Mouse (Mus musculus): Measurements from ENCODE around the gene Aldh3b3. TPM values are rescaled to one million over a fixed set of nuclear protein-coding genes. Genes with fewer than 3 reads are reported as not detected.

Aldh3b3 gene
- polyA plus RNA-seq (2015; fragmentation: Nextera tagmentation; extraction: Ambion mirVana) = not detected in 2 replicates

DNA sequence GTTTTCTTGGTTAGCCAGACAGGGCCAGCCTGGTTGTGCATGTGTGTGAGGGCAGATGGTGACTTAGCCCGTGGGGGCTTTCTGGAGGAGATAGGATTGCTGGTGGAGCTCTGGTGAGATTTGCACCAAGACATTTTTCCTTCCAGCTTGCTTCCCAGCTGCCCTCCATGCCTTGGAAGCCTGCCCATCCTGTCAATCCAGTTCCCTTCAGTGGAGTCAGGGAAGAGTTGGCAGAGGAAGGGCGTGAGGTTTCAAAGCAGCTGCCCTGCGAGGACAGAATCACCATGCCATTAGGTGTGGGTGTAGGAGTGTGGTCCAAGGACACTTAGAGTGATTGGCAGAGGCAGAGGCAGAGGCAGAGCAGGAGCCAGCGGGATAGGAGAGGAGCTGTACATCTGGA is at the start of gene Aldh3b3:
TSS of gene Aldh3b3 (plus strand) at position 176 of the 400 bp plus-strand sequence.
- peaks cover 5% of the 10 kb centered on the region; the same call in 1 of the 2 replicates for H3K4me1 ChIP-seq
- no peaks in the 10 kb centered on the region for H3K36me3 ChIP-seq
- no peaks in the 10 kb centered on the region for H3K9me3 ChIP-seq
- no peak within 1 kb of the TSS for H3K4me2 ChIP-seq
- WGBS = 53% methylated on average over 4 of the region's 4 CpGs
- H3K9ac ChIP-seq = no peak within 1 kb of the TSS
- no peak within 1 kb of the TSS for H3K27ac ChIP-seq (replicated peaks)
- peaks cover 6% of the 10 kb centered on the region; the same call in 1 of the 2 replicates for H3K27me3 ChIP-seq (replicated peaks)
- ATAC-seq (ENCODE audit: extremely low read depth, insufficient number of reproducible peaks, low FRiP score, low TSS enrichment) = no peak
- no peak within 1 kb of the TSS for H3K4me3 ChIP-seq

DNA sequence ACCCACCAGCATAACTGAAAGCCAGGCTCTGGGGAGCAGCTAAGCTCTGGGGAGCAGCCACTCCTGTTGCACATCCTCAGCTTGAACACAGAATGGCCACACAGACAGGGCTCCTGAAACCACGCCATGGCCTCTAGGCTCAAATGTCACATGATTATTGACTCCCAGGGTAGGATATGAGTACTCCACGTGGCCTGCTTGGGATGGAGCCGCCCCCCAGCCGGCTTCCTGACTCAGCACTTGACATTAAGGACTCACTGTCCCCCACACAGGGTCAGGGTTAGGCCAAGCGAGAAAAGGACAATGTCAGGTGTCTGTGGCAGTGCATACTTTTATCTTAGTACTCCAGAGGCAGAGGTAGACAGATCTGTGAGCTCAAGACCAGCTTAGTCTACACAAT is 48.2 kb upstream of the Aldh3b3 start:
- Histone ChIP-seq H3K4me1 (peaks cover 44% of the 10 kb centered on the region), H3K4me3 (no peak overlapping the region), H3K27ac (replicated peaks) (no peak overlapping the region), H3K9me3 (no peaks in the 10 kb centered on the region), H3K36me3 (peaks cover 35% of the 10 kb centered on the region), H3K27me3 (replicated peaks) (no peaks in the 10 kb centered on the region), H3K4me2 (no peak overlapping the region), H3K9ac (no peak overlapping the region)
- WGBS = 79% methylated on average over 5 of the region's 5 CpGs
- ATAC-seq (ENCODE audit: extremely low read depth, insufficient number of reproducible peaks, low FRiP score, low TSS enrichment) = no peak

DNA sequence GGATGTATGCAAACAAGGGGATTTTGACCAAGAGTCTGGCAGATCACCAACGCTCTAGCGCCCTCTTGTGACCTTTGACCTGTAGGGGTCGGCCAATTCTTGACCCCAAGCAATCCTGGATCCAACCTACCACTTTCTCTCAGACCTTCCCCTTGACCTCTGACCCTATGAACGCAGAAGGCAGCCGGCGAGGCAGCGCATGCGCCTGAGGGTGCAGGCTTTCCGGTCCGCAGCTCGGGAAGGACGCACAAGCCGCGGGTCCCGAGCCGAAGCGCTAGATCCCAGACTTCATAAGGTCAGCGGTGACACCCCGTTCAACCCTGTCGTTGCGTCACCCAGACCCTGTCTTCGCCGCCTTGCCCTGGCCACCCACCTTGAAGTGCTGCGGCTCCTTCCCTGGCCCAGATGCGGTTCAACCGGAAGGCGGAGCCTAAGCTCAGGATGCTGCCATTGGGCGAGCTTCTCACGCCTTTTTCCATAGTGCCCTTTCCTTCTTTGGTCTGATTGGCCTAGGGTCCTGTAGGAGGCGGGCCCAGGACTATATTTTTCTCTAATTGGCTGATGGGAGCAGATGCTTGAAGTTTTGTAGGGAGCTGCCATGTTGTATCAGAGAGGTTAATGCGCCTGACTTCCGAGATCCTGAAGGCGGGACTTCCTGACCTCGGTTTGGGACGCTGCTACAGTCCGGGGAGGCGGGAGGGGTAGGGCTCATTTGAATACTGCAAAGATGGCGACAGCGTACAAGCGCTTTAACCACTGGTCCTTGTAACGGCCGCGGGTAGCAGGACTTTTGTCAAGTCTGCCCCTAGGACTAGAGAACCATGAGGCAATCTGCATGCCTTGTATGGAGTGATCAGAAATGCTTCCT is 45.9 kb upstream of the Aldh3b3 start, which contains the start of gene Ndufs8:
TSS of gene Ndufs8 (minus strand) at position 438 of the 868 bp plus-strand sequence.
- H3K27me3 ChIP-seq (replicated peaks) = no peaks in the 10 kb centered on the region
- H3K27ac ChIP-seq (replicated peaks) = peak within 1 kb of the TSS; percentile 84
- peaks cover 24% of the 10 kb centered on the region for H3K4me1 ChIP-seq
- ATAC-seq (ENCODE audit: extremely low read depth, insufficient number of reproducible peaks, low FRiP score, low TSS enrichment) = peak; percentile 96
- peak within 1 kb of the TSS; percentile 79 for H3K4me2 ChIP-seq
- peaks cover 35% of the 10 kb centered on the region for H3K36me3 ChIP-seq
- peak within 1 kb of the TSS; percentile 86 for H3K4me3 ChIP-seq
- no peaks in the 10 kb centered on the region for H3K9me3 ChIP-seq
- under 1% methylated on average over 43 of the region's 43 CpGs for WGBS
- H3K9ac ChIP-seq = peak within 1 kb of the TSS; percentile 86

DNA sequence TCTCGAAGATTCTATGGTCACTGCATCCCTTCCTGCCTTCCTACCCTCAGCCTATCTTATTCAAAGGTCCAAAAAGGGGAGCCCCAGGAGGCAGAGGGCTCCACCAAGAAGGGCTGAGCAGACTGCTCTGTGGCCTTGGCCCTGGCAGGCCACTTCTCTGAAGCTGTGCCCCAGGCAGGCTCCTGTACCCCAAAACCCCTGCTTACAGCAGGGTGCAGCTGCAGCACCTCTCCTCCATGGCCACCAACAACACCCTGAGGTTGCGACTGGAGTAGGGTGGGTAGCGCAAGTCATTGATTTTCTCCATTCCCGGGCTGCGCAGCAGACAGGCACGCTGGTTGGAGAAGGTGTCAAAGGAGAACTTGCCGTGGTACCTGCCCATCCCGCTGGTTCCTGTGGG is 44.8 kb upstream of the Aldh3b3 start:
- Histone ChIP-seq H3K4me1 (peaks cover 21% of the 10 kb centered on the region), H3K4me2 (peak overlapping the region; percentile 79), H3K4me3 (peak overlapping the region; percentile 86), H3K27ac (replicated peaks) (peak overlapping the region; percentile 75), H3K9ac (peak overlapping the region; percentile 72), H3K36me3 (peaks cover 27% of the 10 kb centered on the region), H3K27me3 (replicated peaks) (no peaks in the 10 kb centered on the region), H3K9me3 (no peaks in the 10 kb centered on the region)
- no peak for ATAC-seq (ENCODE audit: extremely low read depth, insufficient number of reproducible peaks, low FRiP score, low TSS enrichment)
- 83% methylated on average over 8 of the region's 8 CpGs for WGBS

DNA sequence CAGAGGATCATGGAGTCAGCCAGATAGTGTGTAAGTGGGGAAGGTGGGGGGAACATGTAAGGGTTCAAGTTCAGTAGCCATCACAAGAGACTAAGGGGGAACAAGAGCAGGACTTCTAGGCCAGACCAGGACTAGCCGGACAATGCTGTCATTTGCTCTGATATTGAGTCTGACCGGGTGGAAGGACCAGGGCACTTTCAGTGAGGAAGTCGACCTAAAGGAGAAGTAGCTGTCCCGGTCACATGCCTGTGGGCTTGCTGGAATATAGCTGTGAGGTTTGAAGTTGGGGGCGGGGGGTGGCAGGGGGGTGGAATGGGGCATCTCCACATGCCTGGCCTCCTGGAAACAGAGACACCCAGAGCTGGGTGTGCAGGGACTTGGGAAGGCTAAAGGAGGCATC is 43.9 kb upstream of the Aldh3b3 start:
- no peak for ATAC-seq (ENCODE audit: extremely low read depth, insufficient number of reproducible peaks, low FRiP score, low TSS enrichment)
- WGBS = 78% methylated on average over 5 of the region's 5 CpGs

DNA sequence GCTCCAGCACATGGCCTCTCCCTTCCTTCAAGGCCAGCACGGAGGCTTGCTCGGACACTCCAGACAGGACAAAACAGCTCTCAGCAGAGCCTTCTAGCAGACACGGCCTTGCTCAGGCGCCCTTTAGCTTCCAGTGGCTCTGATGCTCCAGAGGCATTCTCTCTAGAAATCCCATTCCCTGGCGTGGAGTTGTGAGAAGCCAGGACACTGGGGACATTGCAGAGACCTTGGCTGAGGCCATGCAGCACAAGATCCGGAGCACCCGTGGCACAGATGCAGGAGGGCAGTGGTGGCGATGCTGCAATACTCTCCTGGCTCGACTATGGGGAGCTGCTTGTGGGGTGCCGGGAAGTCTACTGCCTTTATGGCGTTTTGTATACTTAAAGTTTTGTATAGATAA is 41.7 kb upstream of the Aldh3b3 start:
- no peaks in the 10 kb centered on the region for H3K9me3 ChIP-seq
- no peak overlapping the region for H3K4me3 ChIP-seq
- H3K4me1 ChIP-seq = peaks cover 23% of the 10 kb centered on the region
- no peaks in the 10 kb centered on the region for H3K36me3 ChIP-seq
- WGBS = 69% methylated on average over 11 of the region's 11 CpGs
- H3K27me3 ChIP-seq (replicated peaks) = no peaks in the 10 kb centered on the region
- no peak overlapping the region for H3K9ac ChIP-seq
- H3K27ac ChIP-seq (replicated peaks) = no peak overlapping the region
- no peak overlapping the region for H3K4me2 ChIP-seq
- no peak for ATAC-seq (ENCODE audit: extremely low read depth, insufficient number of reproducible peaks, low FRiP score, low TSS enrichment)

More for the DNA sequence above, 43.9 kb upstream of the Aldh3b3 start:
- Histone ChIP-seq H3K4me2 (no peak overlapping the region), H3K9ac (no peak overlapping the region), H3K4me3 (no peak overlapping the region), H3K36me3 (peaks cover 19% of the 10 kb centered on the region), H3K27me3 (replicated peaks) (no peaks in the 10 kb centered on the region), H3K9me3 (no peaks in the 10 kb centered on the region), H3K4me1 (peaks cover 26% of the 10 kb centered on the region), H3K27ac (replicated peaks) (no peak overlapping the region)

DNA sequence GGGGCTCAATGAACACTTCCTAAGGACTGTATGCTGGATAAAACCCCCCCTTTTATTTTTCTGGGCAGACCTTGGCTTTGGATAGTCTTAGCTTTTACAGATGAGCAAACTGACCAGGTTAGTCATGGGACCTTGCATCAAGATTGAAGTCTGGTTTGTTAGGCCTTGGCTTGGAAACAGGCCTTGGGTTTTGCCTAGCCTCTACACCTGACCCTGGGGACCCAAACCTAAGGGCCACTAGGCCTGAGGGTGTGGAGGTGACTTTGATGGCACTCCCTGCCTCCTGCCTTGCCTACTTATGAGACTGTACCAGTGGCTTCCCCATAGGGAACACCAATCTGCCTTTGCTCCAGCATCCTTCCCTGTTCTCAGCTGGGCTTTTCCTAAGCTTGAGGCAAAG is 38.5 kb upstream of the Aldh3b3 start:
- Histone ChIP-seq H3K9me3 (no peaks in the 10 kb centered on the region), H3K9ac (no peak overlapping the region), H3K36me3 (no peaks in the 10 kb centered on the region), H3K27me3 (replicated peaks) (no peaks in the 10 kb centered on the region), H3K4me3 (no peak overlapping the region), H3K4me2 (no peak overlapping the region), H3K27ac (replicated peaks) (no peak overlapping the region), H3K4me1 (peaks cover 18% of the 10 kb centered on the region)
- no peak for ATAC-seq (ENCODE audit: extremely low read depth, insufficient number of reproducible peaks, low FRiP score, low TSS enrichment)

DNA sequence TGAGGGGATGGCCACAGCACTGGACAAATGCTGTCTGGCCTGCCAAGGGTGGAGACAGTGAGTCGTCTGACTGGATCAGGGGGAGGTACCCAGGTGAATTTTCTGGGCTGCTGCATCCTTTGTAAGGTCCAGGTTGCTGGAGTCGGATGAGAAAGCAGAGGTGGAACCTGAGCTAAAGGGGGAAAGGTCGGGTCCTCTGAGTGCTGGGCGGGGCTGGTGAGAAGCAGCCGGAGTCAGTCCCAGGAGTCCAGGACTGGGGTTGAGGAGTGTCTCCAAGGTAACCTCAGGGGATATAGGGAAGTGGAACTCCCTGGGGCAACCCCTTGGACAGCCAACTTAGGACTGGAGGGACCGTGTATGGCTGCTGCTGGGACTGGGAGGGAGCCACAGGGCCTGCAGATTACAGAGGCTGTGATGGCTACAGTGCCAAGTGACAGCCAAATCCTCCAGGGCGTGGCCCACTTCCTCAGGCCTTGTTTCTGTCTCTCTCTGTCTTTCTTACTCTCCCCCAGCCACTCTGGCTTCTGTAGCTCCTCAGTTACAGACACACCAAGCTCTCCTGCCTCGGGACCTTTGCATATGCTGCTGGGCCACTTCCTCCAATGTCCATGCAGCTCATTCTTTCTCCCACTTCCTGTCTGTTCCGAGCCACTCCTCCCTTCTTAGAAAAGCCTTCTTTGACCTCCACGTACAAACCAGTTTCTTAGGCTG is 35.6 kb upstream of the Aldh3b3 start:
- WGBS = 53% methylated on average over 10 of the region's 10 CpGs
- no peaks in the 10 kb centered on the region for H3K27me3 ChIP-seq (replicated peaks)
- no peaks in the 10 kb centered on the region for H3K9me3 ChIP-seq
- H3K4me2 ChIP-seq = no peak overlapping the region
- H3K27ac ChIP-seq (replicated peaks) = peak overlapping the region; percentile 39; the same call in 1 of the 2 replicates
- H3K9ac ChIP-seq = no peak overlapping the region
- no peak for ATAC-seq (ENCODE audit: extremely low read depth, insufficient number of reproducible peaks, low FRiP score, low TSS enrichment)
- no peaks in the 10 kb centered on the region for H3K36me3 ChIP-seq
- no peak overlapping the region for H3K4me3 ChIP-seq
- peaks cover 27% of the 10 kb centered on the region for H3K4me1 ChIP-seq

DNA sequence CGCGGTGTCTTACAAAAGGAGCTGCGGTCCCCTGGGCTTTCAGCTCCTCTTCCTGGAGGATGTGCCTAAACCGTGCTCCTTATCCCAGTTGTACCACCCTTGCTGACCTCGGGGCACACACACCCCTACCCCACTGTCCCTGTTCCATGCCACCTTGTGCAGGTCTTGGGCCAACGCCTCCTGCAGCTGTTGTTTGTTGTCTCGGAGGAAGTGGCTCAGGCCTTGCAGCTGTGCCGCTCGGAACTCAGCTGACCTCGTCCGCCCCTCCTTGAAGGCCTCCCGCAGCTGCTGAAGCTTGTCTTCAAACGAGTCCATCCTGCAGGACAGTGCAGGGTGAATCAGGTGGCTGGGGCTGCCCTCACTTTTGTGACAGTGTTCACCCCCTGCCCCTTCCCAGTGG is 34.9 kb upstream of the Aldh3b3 start:
- no peaks in the 10 kb centered on the region for H3K9me3 ChIP-seq
- peak overlapping the region; percentile 39; the same call in 1 of the 2 replicates for H3K27ac ChIP-seq (replicated peaks)
- H3K36me3 ChIP-seq = no peaks in the 10 kb centered on the region
- H3K27me3 ChIP-seq (replicated peaks) = no peaks in the 10 kb centered on the region
- 61% methylated on average over 13 of the region's 13 CpGs for WGBS
- ATAC-seq (ENCODE audit: extremely low read depth, insufficient number of reproducible peaks, low FRiP score, low TSS enrichment) = no peak
- H3K9ac ChIP-seq = no peak overlapping the region
- no peak overlapping the region for H3K4me3 ChIP-seq
- H3K4me1 ChIP-seq = peaks cover 27% of the 10 kb centered on the region
- no peak overlapping the region for H3K4me2 ChIP-seq

DNA sequence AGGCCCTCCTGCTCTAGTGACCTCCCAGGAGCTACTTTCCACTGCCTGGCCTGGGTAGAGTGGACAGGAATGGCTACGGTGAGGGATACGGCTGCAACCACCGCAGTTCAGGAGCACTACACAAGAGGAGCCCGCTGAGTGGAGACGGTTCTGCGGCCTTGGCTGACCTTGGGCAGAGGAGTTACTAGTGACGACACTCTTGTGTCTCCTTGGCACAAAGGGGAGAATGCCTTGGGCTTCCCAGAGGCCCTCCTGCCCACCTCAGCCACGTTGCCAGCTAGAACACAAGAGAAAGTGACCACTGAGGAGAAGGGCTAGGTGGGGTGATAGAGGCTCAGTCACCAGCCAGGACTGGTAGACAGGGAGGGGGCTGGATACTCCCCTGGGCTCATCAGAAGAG is 34.3 kb upstream of the Aldh3b3 start:
- WGBS = 69% methylated on average over 8 of the region's 8 CpGs
- no peak overlapping the region; the same call in 1 of the 2 replicates for H3K9ac ChIP-seq
- H3K9me3 ChIP-seq = no peaks in the 10 kb centered on the region
- no peak overlapping the region for H3K4me3 ChIP-seq
- no peaks in the 10 kb centered on the region for H3K36me3 ChIP-seq
- ATAC-seq (ENCODE audit: extremely low read depth, insufficient number of reproducible peaks, low FRiP score, low TSS enrichment) = no peak
- peaks cover 32% of the 10 kb centered on the region for H3K4me1 ChIP-seq
- H3K27ac ChIP-seq (replicated peaks) = no peak overlapping the region
- H3K4me2 ChIP-seq = no peak overlapping the region
- H3K27me3 ChIP-seq (replicated peaks) = no peaks in the 10 kb centered on the region

DNA sequence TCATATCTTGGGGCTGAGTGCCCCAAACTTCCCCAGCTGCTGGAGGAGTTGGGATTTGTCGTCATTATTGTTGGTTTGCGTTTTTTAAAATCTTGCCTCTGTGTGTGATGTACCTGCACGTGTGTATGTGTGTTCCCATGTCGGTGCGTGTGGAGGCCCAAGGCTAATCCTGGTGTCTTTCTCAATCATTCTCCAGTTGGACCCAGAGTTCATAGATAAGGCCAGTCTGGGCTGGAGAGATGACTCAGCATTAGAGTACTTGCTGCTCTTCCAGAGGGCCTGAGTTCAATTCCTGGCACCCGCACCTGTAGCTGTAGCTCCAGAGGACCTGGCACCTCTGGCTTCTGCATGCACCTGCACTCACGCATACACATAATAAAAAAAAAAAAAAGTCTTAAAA is 33.6 kb upstream of the Aldh3b3 start:
- Histone ChIP-seq H3K4me2 (no peak overlapping the region), H3K27me3 (replicated peaks) (no peaks in the 10 kb centered on the region), H3K9me3 (no peaks in the 10 kb centered on the region), H3K36me3 (no peaks in the 10 kb centered on the region), H3K4me3 (no peak overlapping the region), H3K4me1 (peaks cover 32% of the 10 kb centered on the region), H3K9ac (no peak overlapping the region), H3K27ac (replicated peaks) (no peak overlapping the region)
- no peak for ATAC-seq (ENCODE audit: extremely low read depth, insufficient number of reproducible peaks, low FRiP score, low TSS enrichment)
- WGBS = 91% methylated on average over 7 of the region's 7 CpGs

Data from heart, embryonic 13.5 days (tissue).